Mouse (Mus musculus): Measurements from ENCODE around the gene Sdk2. TPM values are rescaled to one million over a fixed set of nuclear protein-coding genes. Genes with fewer than 3 reads are reported as not detected.

Sdk2 gene
- polyA plus RNA-seq, 1 experiment = 3.0 TPM

- no peaks in the 10 kb centered on the region for H3K36me3 ChIP-seq (ENCODE audit: control insufficient read depth, insufficient read depth, low read length)
- H3K4me1 ChIP-seq (ENCODE audit: control insufficient read depth, insufficient read depth, insufficient read length) = no peaks in the 10 kb centered on the region
- H3K27me3 ChIP-seq (ENCODE audit: control insufficient read depth, insufficient read depth, low read length) = no peaks in the 10 kb centered on the region
- no peak for DNase-seq (ENCODE audit: low read depth in 1 of 2, low spot score in 2 of 2)
- no peak overlapping the region for H3K27ac ChIP-seq (ENCODE audit: insufficient read depth, low read length)
- TF ChIP-seq CTCF (IDR thresholded peaks at IDR 0.05; ENCODE audit: extremely low read depth, insufficient read depth, insufficient read length, insufficient replicate concordance) = no peak
- TF ChIP-seq POLR2A (IDR thresholded peaks at IDR 0.05; ENCODE audit: low read depth, low read length) = no peak
- 84% methylated on average over 19 of the region's 19 CpGs for WGBS
- H3K4me3 ChIP-seq (ENCODE audit: extremely low read depth, insufficient read depth, insufficient read length) = no peak overlapping the region
Observed at GRCm38 (mm10) chr11:113971609-113972516, 95.0 kb downstream of the Sdk2 start.

DNA sequence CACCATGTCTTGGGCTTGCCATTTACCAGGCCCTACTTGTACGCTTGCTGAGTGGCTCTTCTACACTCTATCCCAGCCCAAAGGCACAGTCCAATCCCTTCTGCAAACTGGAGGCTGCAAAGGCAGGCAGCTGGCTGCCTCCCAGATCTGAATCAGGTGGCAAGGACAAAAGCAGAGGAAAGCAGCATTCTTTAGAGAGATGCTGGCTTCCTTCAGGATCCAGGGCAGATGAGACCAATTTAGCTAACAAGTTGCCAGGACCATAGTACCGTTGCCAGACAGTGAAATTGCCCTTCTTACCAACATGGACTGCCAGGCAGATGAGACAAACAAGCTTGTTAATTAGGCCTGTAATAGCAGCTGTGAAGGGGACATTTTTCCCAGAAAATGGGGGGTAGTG, 96.8 kb downstream of the Sdk2 start:
- no peak overlapping the region for H3K27ac ChIP-seq (ENCODE audit: insufficient read depth, low read length)
- H3K27me3 ChIP-seq (ENCODE audit: control insufficient read depth, insufficient read depth, low read length) = no peaks in the 10 kb centered on the region
- TF ChIP-seq CTCF (IDR thresholded peaks at IDR 0.05; ENCODE audit: extremely low read depth, insufficient read depth, insufficient read length, insufficient replicate concordance) = no peak
- TF ChIP-seq POLR2A (IDR thresholded peaks at IDR 0.05; ENCODE audit: low read depth, low read length) = no peak
- H3K4me3 ChIP-seq (ENCODE audit: extremely low read depth, insufficient read depth, insufficient read length) = no peak overlapping the region
- no peaks in the 10 kb centered on the region for H3K36me3 ChIP-seq (ENCODE audit: control insufficient read depth, insufficient read depth, low read length)
- 89% methylated on average over 2 of the region's 2 CpGs for WGBS
- no peaks in the 10 kb centered on the region for H3K4me1 ChIP-seq (ENCODE audit: control insufficient read depth, insufficient read depth, insufficient read length)
- no peak for DNase-seq (ENCODE audit: low read depth in 1 of 2, low spot score in 2 of 2)

DNA sequence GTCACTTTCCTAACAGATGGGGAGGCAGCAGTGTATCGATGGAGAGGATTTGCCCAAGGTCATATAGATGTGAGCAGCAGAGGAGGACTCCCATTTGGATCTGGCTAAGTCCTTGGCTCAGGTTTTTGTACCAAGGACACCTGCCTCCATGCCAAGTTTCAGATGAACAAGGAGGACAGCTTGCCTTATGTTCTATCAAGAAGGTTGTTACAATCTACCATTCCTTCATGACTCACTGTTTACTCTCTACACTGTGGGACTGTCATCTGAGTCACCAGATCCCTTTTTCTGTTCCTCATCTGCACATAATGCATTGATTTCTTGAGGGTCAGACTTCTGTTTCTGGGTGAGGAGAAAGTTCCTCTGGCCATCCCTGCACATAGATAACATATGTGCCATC, 101.6 kb downstream of the Sdk2 start:
- TF ChIP-seq POLR2A (IDR thresholded peaks at IDR 0.05; ENCODE audit: low read depth, low read length) (no peak), CTCF (IDR thresholded peaks at IDR 0.05; ENCODE audit: extremely low read depth, insufficient read depth, insufficient read length, insufficient replicate concordance) (no peak)
- WGBS = 87% methylated on average over 1 of the region's 1 CpGs
- no peak overlapping the region for H3K4me3 ChIP-seq (ENCODE audit: extremely low read depth, insufficient read depth, insufficient read length)
- no peak for DNase-seq (ENCODE audit: low read depth in 1 of 2, low spot score in 2 of 2)
- H3K27ac ChIP-seq (ENCODE audit: insufficient read depth, low read length) = no peak overlapping the region
- no peaks in the 10 kb centered on the region for H3K36me3 ChIP-seq (ENCODE audit: control insufficient read depth, insufficient read depth, low read length)
- no peaks in the 10 kb centered on the region for H3K27me3 ChIP-seq (ENCODE audit: control insufficient read depth, insufficient read depth, low read length)
- H3K4me1 ChIP-seq (ENCODE audit: control insufficient read depth, insufficient read depth, insufficient read length) = no peaks in the 10 kb centered on the region

DNA sequence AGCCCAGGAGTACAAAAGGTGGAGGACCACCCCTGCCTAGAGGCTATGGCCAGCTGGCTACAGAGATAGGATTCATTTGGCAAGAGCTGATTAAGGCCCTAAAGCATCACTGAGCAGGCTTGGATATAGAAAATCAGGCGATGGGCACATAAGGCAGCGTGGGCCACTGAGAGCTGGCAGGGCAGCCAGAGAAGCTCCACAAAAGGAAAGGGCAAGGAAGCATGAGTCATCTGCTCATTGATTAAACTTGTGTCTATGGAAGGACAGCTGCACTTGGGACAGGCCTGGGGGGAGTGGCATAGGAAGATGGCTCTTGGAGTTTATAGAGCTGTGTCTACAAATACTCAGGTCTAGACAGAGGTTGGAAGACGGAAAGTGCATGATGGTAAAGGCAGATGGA, 104.1 kb downstream of the Sdk2 start:
- 85% methylated on average over 3 of the region's 3 CpGs for WGBS
- Histone ChIP-seq H3K4me3 (ENCODE audit: extremely low read depth, insufficient read depth, insufficient read length) (no peak overlapping the region), H3K36me3 (ENCODE audit: control insufficient read depth, insufficient read depth, low read length) (no peaks in the 10 kb centered on the region), H3K27me3 (ENCODE audit: control insufficient read depth, insufficient read depth, low read length) (no peaks in the 10 kb centered on the region), H3K4me1 (ENCODE audit: control insufficient read depth, insufficient read depth, insufficient read length) (no peaks in the 10 kb centered on the region), H3K27ac (ENCODE audit: insufficient read depth, low read length) (no peak overlapping the region)
- TF ChIP-seq CTCF (IDR thresholded peaks at IDR 0.05; ENCODE audit: extremely low read depth, insufficient read depth, insufficient read length, insufficient replicate concordance) (no peak), POLR2A (IDR thresholded peaks at IDR 0.05; ENCODE audit: low read depth, low read length) (no peak)
- DNase-seq (ENCODE audit: low read depth in 1 of 2, low spot score in 2 of 2) = no peak

GRCm38 (mm10) chr11:113951616-113951988, 115.2 kb downstream of the Sdk2 start:
- no peak for DNase-seq (ENCODE audit: low read depth in 1 of 2, low spot score in 2 of 2)
- WGBS = 91% methylated on average over 15 of the region's 15 CpGs
- no peak for TF ChIP-seq CTCF (IDR thresholded peaks at IDR 0.05; ENCODE audit: extremely low read depth, insufficient read depth, insufficient read length, insufficient replicate concordance)
- TF ChIP-seq POLR2A (IDR thresholded peaks at IDR 0.05; ENCODE audit: low read depth, low read length) = no peak
- no peaks in the 10 kb centered on the region for H3K27me3 ChIP-seq (ENCODE audit: control insufficient read depth, insufficient read depth, low read length)
- no peak overlapping the region for H3K27ac ChIP-seq (ENCODE audit: insufficient read depth, low read length)
- H3K36me3 ChIP-seq (ENCODE audit: control insufficient read depth, insufficient read depth, low read length) = no peaks in the 10 kb centered on the region
- H3K4me3 ChIP-seq (ENCODE audit: extremely low read depth, insufficient read depth, insufficient read length) = no peak overlapping the region
- no peaks in the 10 kb centered on the region for H3K4me1 ChIP-seq (ENCODE audit: control insufficient read depth, insufficient read depth, insufficient read length)

DNA sequence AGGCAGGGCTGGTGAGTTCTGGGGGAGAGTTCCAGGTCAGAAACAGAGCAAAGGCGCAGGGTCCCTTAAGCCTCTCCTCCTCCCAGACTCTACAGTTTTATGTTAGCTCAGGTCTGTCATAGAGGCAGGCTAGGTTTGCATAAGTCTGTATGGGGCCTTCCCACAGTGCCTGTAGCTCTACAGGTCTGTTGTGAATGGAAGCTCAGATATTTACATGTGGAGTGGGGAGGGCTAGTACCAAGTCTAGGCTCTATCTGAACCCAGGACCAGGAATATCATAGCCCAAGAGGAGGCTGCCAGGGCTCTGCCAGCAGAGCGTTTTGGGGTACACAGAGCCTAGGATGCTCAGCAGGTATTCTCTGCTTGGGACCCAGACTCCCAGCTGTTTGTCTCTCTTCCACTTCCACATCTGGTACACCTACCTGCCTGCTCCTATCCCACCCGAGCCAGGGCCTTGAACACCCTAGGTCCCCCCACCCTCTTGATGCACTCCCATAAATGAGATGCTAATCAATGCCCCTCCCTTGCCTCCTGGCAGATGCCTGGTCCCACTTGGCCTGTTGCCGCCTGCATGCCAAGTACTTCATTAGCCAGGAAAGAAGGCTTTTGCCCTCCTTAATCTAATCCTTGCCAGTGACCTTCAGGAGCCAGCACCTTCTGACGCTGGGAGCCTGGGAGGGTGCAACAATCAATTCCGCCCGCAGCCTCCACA, 115.8 kb downstream of the Sdk2 start:
- Histone ChIP-seq H3K27me3 (ENCODE audit: control insufficient read depth, insufficient read depth, low read length) (no peaks in the 10 kb centered on the region), H3K4me3 (ENCODE audit: extremely low read depth, insufficient read depth, insufficient read length) (no peak overlapping the region), H3K36me3 (ENCODE audit: control insufficient read depth, insufficient read depth, low read length) (no peaks in the 10 kb centered on the region), H3K4me1 (ENCODE audit: control insufficient read depth, insufficient read depth, insufficient read length) (no peaks in the 10 kb centered on the region), H3K27ac (ENCODE audit: insufficient read depth, low read length) (no peak overlapping the region)
- DNase-seq (ENCODE audit: low read depth in 1 of 2, low spot score in 2 of 2) = no peak
- TF ChIP-seq CTCF (IDR thresholded peaks at IDR 0.05; ENCODE audit: extremely low read depth, insufficient read depth, insufficient read length, insufficient replicate concordance) = no peak
- no peak for TF ChIP-seq POLR2A (IDR thresholded peaks at IDR 0.05; ENCODE audit: low read depth, low read length)
- WGBS = 86% methylated on average over 7 of the region's 7 CpGs
